Mouse (Mus musculus): ENCODE measurements around the gene Robo2.

GRCm38 (mm10) chr16:73927481-73927880 lies 484.1 kb downstream of the Robo2 start:
- TF ChIP-seq CTCF (IDR thresholded peaks at IDR 0.05; ENCODE audit: borderline replicate concordance, extremely low read depth, insufficient read depth, insufficient read length) = no peak
- TF ChIP-seq POLR2A (IDR thresholded peaks at IDR 0.05; ENCODE audit: borderline replicate concordance, extremely low read depth, insufficient read depth, insufficient read length, poor library complexity, severe bottlenecking) = no peak

Data from brain, embryonic 14.5 days (tissue).